Mouse (Mus musculus) urinary bladder, postnatal 14 days (tissue): ENCODE results near the gene Ercc2.

Experiments
- DNase-seq: peaks from one replicate; pipeline ENCODE4 v3.0.0; 2021; ENCODE audit warnings: low spot score

Ercc2 gene

GRCm38 (mm10) chr7:19409753-19410152 is 27.9 kb downstream of the Ercc2 start:
- DNase-seq: no peak

GRCm38 (mm10) chr7:19410766-19411344 is 29.0 kb downstream of the Ercc2 start:
- peak; percentile 59 for DNase-seq

GRCm38 (mm10) chr7:19411783-19412182 is 30.0 kb downstream of the Ercc2 start:
- no peak for DNase-seq

- DNase-seq: no peak
Measured at GRCm38 (mm10) chr7:19413525-19413924, 31.7 kb downstream of the Ercc2 start.

- DNase-seq: no peak
Measured at GRCm38 (mm10) chr7:19416590-19416989, 34.8 kb downstream of the Ercc2 start.

GRCm38 (mm10) chr7:19420121-19420520 is 38.3 kb downstream of the Ercc2 start:
- DNase-seq: no peak

GRCm38 (mm10) chr7:19420821-19421636 is 39.2 kb downstream of the Ercc2 start:
- peak; percentile 92 for DNase-seq

- no peak for DNase-seq
Measured at GRCm38 (mm10) chr7:19423083-19423482, 41.3 kb downstream of the Ercc2 start.

- no peak for DNase-seq
Measured at GRCm38 (mm10) chr7:19424051-19424450, 42.2 kb downstream of the Ercc2 start.

- no peak for DNase-seq
Measured at GRCm38 (mm10) chr7:19426349-19426748, 44.5 kb downstream of the Ercc2 start.

- no peak for DNase-seq
Measured at GRCm38 (mm10) chr7:19426888-19427287, 45.1 kb downstream of the Ercc2 start.

- no peak for DNase-seq
Measured at GRCm38 (mm10) chr7:19427999-19428650, 46.3 kb downstream of the Ercc2 start.

GRCm38 (mm10) chr7:19429726-19430125 is 47.9 kb downstream of the Ercc2 start:
- DNase-seq: no peak

GRCm38 (mm10) chr7:19430402-19430801 is 48.6 kb downstream of the Ercc2 start:
- DNase-seq: no peak

GRCm38 (mm10) chr7:19432475-19432874 is 50.7 kb downstream of the Ercc2 start:
- no peak for DNase-seq

- no peak for DNase-seq
Measured at GRCm38 (mm10) chr7:19436276-19436675, 54.5 kb downstream of the Ercc2 start.

GRCm38 (mm10) chr7:19437048-19437447 is 55.2 kb downstream of the Ercc2 start:
- DNase-seq: no peak

GRCm38 (mm10) chr7:19441448-19442091 is 59.8 kb downstream of the Ercc2 start:
- no peak for DNase-seq

GRCm38 (mm10) chr7:19443344-19443743 is 61.5 kb downstream of the Ercc2 start:
- peak; percentile 87 for DNase-seq

GRCm38 (mm10) chr7:19444801-19445200 is 63.0 kb downstream of the Ercc2 start:
- no peak for DNase-seq
